Mouse (Mus musculus) forebrain, postnatal 0 days (tissue): Measurements from ENCODE around the gene Rasgrp4. TPM values are rescaled to one million over a fixed set of nuclear protein-coding genes. Genes with fewer than 3 reads are reported as not detected.

Experiments used
- ATAC-seq: fragments of 200-750 bp; cut with Nextera tagmentation; 2 replicates; pipeline ENCODE4 v1.8.0; 2017; ENCODE audit warnings: mild to moderate bottlenecking, moderate library complexity
- DNase-seq: peaks from one replicate; pipeline ENCODE4 v3.0.0-alpha.2; 2015
- H3K27ac ChIP-seq: fragments of 300-500 bp; sonication (generic); 2 replicates; pipeline ENCODE4 v1.5.1; 2014; ENCODE audit warnings: low read depth, mild to moderate bottlenecking, antibody characterized with exemption, low read length, moderate library complexity, mixed read lengths
- H3K27me3 ChIP-seq: fragments of 300-500 bp; sonication (generic); 2 replicates; pipeline ENCODE4 v1.6.1; 2014; ENCODE audit warnings: mild to moderate bottlenecking, low read length, mixed read lengths; ENCODE audit not compliant: insufficient read depth
- H3K36me3 ChIP-seq: fragments of 300-500 bp; sonication (generic); 2 replicates; pipeline ENCODE4 v1.6.1; 2014; ENCODE audit warnings: mild to moderate bottlenecking, moderate library complexity; ENCODE audit not compliant: insufficient read depth
- H3K4me1 ChIP-seq: fragments of 300-500 bp; sonication (generic); 2 replicates; pipeline ENCODE4 v1.6.1; 2014; ENCODE audit warnings: antibody characterized with exemption; ENCODE audit not compliant: insufficient read depth
- H3K4me2 ChIP-seq: fragments of 300-500 bp; sonication (generic); 2 replicates; pipeline ENCODE4 v1.6.1; 2014; ENCODE audit warnings: low read depth, mild to moderate bottlenecking, moderate library complexity
- H3K4me3 ChIP-seq: fragments of 300-500 bp; sonication (generic); 2 replicates; pipeline ENCODE4 v1.5.1; 2014; ENCODE audit warnings: low read depth, low read length, mixed read lengths
- H3K9ac ChIP-seq: fragments of 300-500 bp; sonication (generic); 2 replicates; pipeline ENCODE4 v1.6.1; 2014; ENCODE audit warnings: mild to moderate bottlenecking
- H3K9me3 ChIP-seq: fragments of 300-500 bp; sonication (generic); 2 replicates; pipeline ENCODE4 v1.6.1; 2016; ENCODE audit warnings: low read length
- CTCF ChIP-seq: sonication (generic); IDR thresholded peaks from 2 replicates; pipeline ENCODE4 v1.5.1; 2016; ENCODE audit warnings: antibody characterized with exemption, control low read depth, low read depth
- WGBS: fragments of 180-500 bp; shearing (Covaris S2); extraction: QIAGEN DNeasy Blood & Tissue Kit; methylation state at CpG from one replicate; pipeline ENCODE4 v1.1.7; 2014; 5-methylcytosine and 5-hydroxymethylcytosine counted together
- polyA plus RNA-seq: library from polyadenylated mRNA; unstranded; fragments of >200 nt; fragmentation: Nextera tagmentation; extraction: Ambion mirVana; gene quantifications from 2 replicates; pipeline ENCODE4 v1.2.1, GENCODE M21; 2015
- total RNA-seq: library from RNA; depleted of rRNA; stranded (reverse); fragments of >200 nt; gene quantifications from 2 replicates; pipeline ENCODE4 v1.2.3, GENCODE M21; 2014

Rasgrp4 gene
- total and polyA plus RNA-seq, 2 experiments from 2014 or later: 1.3 to 4.0 TPM

DNA sequence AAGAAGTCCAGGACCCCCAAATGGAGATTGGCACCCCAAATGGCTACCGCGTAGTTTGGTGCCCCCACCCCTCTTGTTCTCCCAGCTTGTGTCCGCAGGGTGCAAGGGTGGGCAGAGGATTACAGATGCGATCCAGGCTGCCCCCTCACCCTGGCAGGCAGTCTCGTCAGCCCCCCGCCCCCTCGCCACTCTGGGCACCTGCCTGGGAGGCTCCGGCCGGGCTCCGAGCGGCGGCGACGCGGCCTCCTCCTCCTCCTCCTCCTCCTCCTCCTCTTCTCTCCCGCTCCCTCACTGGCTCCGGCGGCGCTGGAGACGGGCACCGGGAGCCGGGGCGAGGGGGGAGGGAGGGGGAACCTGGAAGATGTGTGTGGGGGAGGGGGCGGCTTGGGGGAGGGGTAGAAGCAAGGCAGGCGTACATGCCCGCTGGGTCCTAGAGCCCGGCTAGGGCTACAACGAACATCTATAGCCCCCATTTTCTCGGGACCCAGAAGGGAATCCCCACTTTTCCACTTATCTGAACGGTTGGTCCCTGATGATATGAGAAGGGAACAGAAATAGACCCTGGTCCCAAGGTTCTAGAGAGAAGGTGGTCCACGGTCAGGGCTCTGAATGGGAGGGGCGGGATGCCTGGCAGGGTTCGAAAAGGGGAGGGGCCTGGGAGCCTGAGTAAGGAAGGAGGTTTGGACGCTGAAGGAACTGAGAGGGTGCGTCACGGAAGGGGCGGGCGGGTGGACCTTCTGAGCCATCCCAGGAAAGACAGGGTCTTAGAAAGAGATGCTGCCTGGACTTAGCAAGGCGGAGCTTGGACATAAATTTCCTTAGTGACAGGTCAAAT lies 34.8 kb downstream of the Rasgrp4 start:
- 2% methylated on average over 31 of the region's 39 CpGs for WGBS
- Histone ChIP-seq H3K4me2 (peak overlapping the region; percentile 59), H3K4me1 (peaks cover 13% of the 10 kb centered on the region; the same call in 1 of the 2 replicates), H3K9me3 (no peaks in the 10 kb centered on the region), H3K4me3 (peak overlapping the region; percentile 75), H3K9ac (peak overlapping the region; percentile 72), H3K27ac (peak overlapping the region; percentile 81), H3K36me3 (peaks cover 20% of the 10 kb centered on the region), H3K27me3 (peaks cover 38% of the 10 kb centered on the region)
- ATAC-seq: peak; percentile 87
- DNase-seq: peak; percentile 90
- no peak for TF ChIP-seq CTCF

DNA sequence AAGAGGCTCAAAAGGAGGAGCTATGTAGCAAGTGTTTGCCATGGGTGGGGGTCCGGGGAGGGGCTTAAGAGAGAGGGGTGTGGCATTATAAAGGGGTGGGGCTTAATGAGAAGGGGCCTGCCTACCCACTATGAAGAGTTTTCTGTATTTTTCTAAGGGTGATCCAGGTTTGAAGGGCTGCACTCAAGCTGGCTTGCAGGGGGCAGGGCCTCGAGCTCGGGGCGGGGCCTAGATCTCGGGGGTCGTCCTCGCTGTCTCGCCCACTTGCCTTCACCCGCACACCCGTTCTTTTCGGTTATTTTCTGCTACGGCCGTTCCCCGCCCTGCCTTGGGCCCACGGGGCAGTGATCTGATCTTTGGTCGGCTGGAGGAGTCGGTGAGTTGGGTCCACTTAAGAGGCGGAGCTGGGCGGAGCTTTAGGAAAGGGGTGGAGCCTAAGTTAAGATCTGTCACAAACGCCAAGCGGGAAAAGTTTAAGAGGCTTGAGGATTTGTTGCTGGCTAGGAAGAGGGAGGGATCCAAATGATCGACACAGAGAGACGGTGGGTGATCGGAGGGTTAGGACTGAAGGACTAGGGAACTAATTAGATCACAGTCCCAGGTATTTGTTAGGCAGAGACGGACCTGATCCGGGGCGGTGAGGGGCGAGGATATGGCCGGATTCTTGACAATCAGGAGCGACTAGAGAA lies 35.6 kb downstream of the Rasgrp4 start, which contains the start of the genes Ggn and Spred3:
TSS of gene Ggn (plus strand) at position 145 of the 689 bp plus-strand sequence.
TSS of gene Spred3 (minus strand) at position 346 of the 689 bp plus-strand sequence.
- ATAC-seq: peak; percentile 9
- WGBS: 1% methylated on average over 30 of the region's 30 CpGs
- DNase-seq: peak; percentile 50
- Histone ChIP-seq H3K4me1 (peaks cover 13% of the 10 kb centered on the region; the same call in 1 of the 2 replicates), H3K27me3 (peaks cover 39% of the 10 kb centered on the region), H3K36me3 (peaks cover 28% of the 10 kb centered on the region), H3K4me3 (peak within 1 kb of the TSS; percentile 75), H3K9me3 (no peaks in the 10 kb centered on the region), H3K9ac (peak within 1 kb of the TSS; percentile 72), H3K27ac (peak within 1 kb of the TSS; percentile 81), H3K4me2 (peak within 1 kb of the TSS; percentile 59)
- no peak for TF ChIP-seq CTCF

DNA sequence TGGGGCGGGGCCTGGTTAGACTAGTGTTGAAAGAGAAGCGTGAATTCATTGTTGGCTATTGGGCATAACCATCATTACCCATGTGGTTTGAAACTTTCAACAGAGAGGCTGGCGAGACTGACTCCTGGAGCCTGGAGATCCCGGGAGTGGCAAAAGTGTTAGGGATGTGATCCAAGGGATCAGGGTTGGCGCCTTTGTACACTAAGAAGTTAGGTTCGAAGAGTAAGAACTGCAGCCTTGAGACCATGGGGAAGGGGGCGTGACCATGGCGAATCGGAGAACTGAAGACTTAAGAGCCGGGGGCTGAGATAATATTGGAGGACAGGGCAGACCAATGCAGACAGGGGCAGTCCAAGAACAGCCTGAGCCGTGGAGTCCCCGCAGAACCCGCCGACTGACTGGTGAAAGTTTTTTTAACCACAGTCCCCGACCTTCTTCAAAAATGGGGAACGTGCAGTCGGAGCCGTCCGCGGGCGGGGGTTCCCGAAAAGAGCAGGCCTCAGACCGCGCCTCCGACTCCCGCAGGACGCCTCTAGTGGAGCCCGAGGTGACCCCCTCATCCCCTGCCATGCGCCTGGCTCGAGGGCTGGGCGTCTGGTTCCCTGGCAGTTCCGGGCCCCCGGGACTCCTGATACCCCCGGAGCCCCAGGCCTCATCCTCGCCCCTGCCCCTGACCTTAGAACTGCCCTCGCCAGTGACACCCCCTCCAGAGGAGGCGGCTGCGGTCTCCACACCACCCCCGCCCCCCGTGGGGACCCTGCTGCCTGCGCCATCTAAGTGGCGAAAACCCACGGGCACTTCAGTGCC lies 36.3 kb downstream of the Rasgrp4 start:
- Histone ChIP-seq H3K36me3 (peaks cover 35% of the 10 kb centered on the region), H3K9me3 (no peaks in the 10 kb centered on the region), H3K9ac (no peak overlapping the region), H3K4me3 (peak overlapping the region; percentile 75), H3K4me2 (peak overlapping the region; percentile 59), H3K4me1 (peaks cover 13% of the 10 kb centered on the region; the same call in 1 of the 2 replicates), H3K27ac (no peak overlapping the region), H3K27me3 (peaks cover 39% of the 10 kb centered on the region)
- ATAC-seq (no peak), DNase-seq (no peak)
- TF ChIP-seq CTCF: no peak
- 2% methylated on average over 42 of the region's 43 CpGs for WGBS

DNA sequence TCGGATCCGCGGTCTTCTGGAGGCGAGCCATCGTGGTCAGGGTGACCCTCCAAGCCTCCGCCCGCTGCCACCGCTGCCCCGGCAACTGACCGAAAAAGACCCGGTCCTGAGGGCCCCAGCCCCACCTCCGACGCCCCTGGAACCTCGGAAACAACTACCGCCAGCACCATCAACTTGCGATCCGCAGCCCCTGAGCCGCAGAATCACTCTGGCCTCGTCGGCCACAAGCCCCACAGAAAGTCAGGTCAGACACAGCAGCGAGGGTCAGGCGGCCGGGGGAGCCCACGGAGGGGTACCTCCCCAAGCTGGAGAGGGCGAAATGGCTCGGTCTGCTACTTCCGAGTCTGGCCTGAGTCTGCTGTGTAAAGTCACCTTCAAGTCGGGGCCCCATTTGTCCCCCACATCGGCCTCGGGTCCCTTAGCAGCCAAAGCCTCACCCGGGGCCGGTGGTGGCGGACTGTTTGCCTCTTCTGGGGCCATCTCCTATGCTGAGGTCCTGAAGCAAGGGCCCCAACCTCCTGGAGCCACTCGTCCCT lies 37.0 kb downstream of the Rasgrp4 start:
- TF ChIP-seq CTCF: no peak
- ATAC-seq: no peak

DNA sequence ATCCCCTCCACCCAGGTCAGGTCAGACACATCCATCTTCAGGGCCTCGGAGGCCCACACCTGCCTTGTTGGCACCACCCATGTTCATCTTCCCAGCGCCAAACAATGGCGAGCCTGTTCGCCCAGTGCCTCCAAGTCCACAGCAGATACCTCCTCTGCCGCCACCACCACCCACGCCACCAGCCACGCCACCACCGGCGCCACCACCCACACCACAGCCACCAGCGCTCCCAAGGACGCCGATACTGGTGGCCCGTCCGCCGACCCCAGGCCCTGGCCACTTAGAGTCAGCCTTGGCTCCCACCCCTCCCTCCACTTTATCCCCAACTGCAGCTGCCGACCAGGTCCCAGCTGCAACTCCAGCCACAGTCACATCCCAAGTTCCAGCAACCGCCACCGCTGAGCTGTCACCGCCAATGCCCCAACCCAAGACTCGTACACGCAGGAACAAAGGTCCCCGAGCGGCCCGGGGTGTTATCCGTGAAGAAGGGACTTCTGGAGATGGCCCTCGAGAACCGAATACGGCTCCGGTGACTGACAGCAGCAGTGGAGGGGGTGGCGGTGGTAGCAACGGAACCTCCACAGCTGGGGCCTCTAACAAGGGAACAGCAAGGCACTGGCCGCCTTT lies 37.9 kb downstream of the Rasgrp4 start:
- ATAC-seq (no peak), DNase-seq (no peak)
- 45% methylated on average over 31 of the region's 32 CpGs for WGBS
- Histone ChIP-seq H3K4me3 (no peak overlapping the region), H3K4me2 (no peak overlapping the region), H3K4me1 (peaks cover 13% of the 10 kb centered on the region; the same call in 1 of the 2 replicates), H3K27ac (no peak overlapping the region), H3K36me3 (peaks cover 40% of the 10 kb centered on the region), H3K27me3 (peaks cover 39% of the 10 kb centered on the region), H3K9ac (no peak overlapping the region), H3K9me3 (no peaks in the 10 kb centered on the region)
- no peak for TF ChIP-seq CTCF

More for the DNA sequence above, 37.0 kb downstream of the Rasgrp4 start:
- H3K4me2 ChIP-seq: peak overlapping the region; percentile 59
- H3K4me1 ChIP-seq: peaks cover 13% of the 10 kb centered on the region; the same call in 1 of the 2 replicates
- peaks cover 39% of the 10 kb centered on the region for H3K27me3 ChIP-seq
- no peak overlapping the region for H3K9ac ChIP-seq
- H3K4me3 ChIP-seq: peak overlapping the region; percentile 75; the same call in 1 of the 2 replicates
- no peak for DNase-seq
- H3K9me3 ChIP-seq: no peaks in the 10 kb centered on the region
- 9% methylated on average over 34 of the region's 34 CpGs for WGBS
- peaks cover 35% of the 10 kb centered on the region for H3K36me3 ChIP-seq
- no peak overlapping the region for H3K27ac ChIP-seq

DNA sequence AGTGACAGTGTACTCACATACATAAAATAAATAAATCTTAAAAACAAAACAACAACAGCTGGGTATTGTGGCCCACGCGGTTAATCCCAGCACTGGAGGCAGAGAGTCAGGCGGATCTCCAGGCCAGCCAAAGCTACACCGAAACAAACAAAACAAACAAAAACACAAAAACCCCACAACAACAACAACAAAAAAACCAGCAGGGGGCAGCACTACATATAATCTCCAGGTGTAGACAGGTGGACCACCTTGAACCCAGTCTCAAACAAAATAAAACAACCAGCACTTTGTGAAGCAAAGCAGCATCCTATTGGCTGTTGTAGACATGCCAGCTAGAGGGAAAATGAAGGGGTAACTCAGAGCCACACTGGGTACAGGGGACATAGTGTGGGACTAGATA lies 43.5 kb downstream of the Rasgrp4 start:
- 88% methylated on average over 4 of the region's 4 CpGs for WGBS
- Histone ChIP-seq H3K36me3 (peaks cover 35% of the 10 kb centered on the region), H3K9me3 (no peaks in the 10 kb centered on the region), H3K4me2 (no peak overlapping the region), H3K9ac (no peak overlapping the region), H3K4me1 (peaks cover 10% of the 10 kb centered on the region), H3K27ac (no peak overlapping the region), H3K27me3 (peaks cover 13% of the 10 kb centered on the region), H3K4me3 (no peak overlapping the region)
- DNase-seq (no peak), ATAC-seq (no peak)
- 0 out of 2 replicates have a peak, but pooled peaks have one; percentile 32 for TF ChIP-seq CTCF
